Mouse (Mus musculus): Measurements from ENCODE around the gene Ythdf1. TPM values are rescaled to one million over a fixed set of nuclear protein-coding genes. Genes with fewer than 3 reads are reported as not detected.

Ythdf1 gene
- polyA plus RNA-seq, 1 experiment, result not detected

DNA sequence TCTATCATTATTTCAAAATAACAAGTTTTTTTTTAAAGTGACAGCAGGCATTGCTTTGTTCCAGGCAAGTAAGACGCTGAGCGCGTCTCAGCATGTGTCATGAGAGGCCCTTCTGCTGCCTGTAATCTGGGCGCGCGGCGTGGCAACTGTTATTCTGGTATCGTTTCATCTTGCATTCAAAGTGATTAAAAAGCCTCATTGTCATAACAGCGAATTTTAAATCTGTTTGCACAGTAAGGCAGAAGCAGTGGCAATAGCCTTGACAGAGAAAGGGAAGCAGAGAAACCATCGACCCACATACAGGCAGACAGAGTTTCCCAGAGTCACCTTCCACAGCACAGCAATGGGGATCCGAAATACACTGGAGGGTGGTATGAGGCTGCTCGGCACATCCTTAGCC, 59.2 kb downstream of the Ythdf1 start:
- WGBS, result 39% methylated on average over 12 of the region's 12 CpGs
- TF ChIP-seq CTCF (IDR thresholded peaks at IDR 0.05; ENCODE audit: insufficient read depth, low read depth, low read length), result no peak
- no peak for TF ChIP-seq POLR2A (IDR thresholded peaks at IDR 0.05; ENCODE audit: insufficient read depth, low read depth, low read length)

DNA sequence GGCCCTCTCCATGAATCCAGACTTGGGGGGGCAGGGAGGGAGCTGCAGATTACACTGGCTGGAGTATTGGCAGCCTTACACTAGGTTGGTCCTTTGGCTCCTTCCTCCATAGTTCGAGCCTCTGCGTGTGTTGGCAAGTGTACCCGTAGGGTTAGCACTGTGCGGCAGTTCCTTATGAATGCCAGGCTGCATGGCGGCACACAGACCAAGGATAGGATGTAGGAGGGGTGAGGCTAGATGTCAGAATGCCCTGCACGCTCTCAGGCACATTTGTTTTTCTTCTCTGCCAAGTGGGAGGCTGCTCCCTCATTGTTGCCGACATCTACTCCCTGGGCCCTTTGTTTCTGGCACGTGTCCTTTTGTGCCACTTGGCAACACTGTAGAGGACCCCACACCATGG, 63.6 kb downstream of the Ythdf1 start:
- TF ChIP-seq POLR2A (IDR thresholded peaks at IDR 0.05; ENCODE audit: insufficient read depth, low read depth, low read length) (no peak), CTCF (IDR thresholded peaks at IDR 0.05; ENCODE audit: insufficient read depth, low read depth, low read length) (no peak)
- Histone ChIP-seq H3K27ac (ENCODE audit: insufficient read depth, low read depth, low read length) (peak overlapping the region; percentile 98), H3K4me3 (ENCODE audit: insufficient read depth, low read depth, low read length) (no peak overlapping the region), H3K4me1 (ENCODE audit: control insufficient read depth, insufficient read depth, low read length) (peaks cover 32% of the 10 kb centered on the region)
- 25% methylated on average over 8 of the region's 8 CpGs for WGBS

More for the DNA sequence above, 59.2 kb downstream of the Ythdf1 start:
- Histone ChIP-seq H3K27ac (ENCODE audit: insufficient read depth, low read depth, low read length) (no peak overlapping the region), H3K4me1 (ENCODE audit: control insufficient read depth, insufficient read depth, low read length) (peaks cover 20% of the 10 kb centered on the region), H3K4me3 (ENCODE audit: insufficient read depth, low read depth, low read length) (no peak overlapping the region)

DNA sequence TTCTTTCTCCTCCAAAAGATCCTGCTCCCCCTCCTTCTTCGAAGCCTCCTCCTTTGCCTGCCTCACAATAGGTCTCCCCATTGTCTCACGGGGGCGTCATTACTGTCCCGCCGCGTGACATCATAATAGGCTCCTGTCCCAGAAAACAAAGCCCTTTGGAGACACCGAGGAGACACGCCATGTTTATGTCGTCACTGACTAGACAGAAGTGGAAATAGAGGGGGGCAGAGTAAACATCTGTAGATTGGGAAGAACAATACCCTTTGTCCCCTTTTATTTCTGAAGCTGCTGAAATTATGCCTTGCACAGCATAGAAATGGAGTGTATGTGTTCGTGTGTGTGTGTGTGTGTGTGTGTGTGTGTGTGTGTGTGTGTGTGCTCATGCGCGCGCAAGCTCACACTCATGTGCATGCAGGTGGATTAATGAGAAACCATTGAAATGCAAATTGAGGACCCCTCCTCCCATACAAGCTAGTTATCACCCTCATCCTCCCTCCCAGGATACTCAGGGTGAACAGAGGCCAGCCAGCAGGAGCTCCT, 65.7 kb downstream of the Ythdf1 start:
- 4% methylated on average over 13 of the region's 13 CpGs for WGBS
- TF ChIP-seq POLR2A (IDR thresholded peaks at IDR 0.05; ENCODE audit: insufficient read depth, low read depth, low read length) (no peak), CTCF (IDR thresholded peaks at IDR 0.05; ENCODE audit: insufficient read depth, low read depth, low read length) (no peak)
- Histone ChIP-seq H3K4me1 (ENCODE audit: control insufficient read depth, insufficient read depth, low read length) (peaks cover 33% of the 10 kb centered on the region), H3K4me3 (ENCODE audit: insufficient read depth, low read depth, low read length) (peak overlapping the region; percentile 29), H3K27ac (ENCODE audit: insufficient read depth, low read depth, low read length) (peak overlapping the region; percentile 98)

Other genes with a start within 250 kb of the Ythdf1 start
- 63.1 TPM in 1 of 2 replicates, not detected in the other for gene Dido1, start 210.9 kb downstream of the Ythdf1 start, polyA plus RNA-seq (2012; ENCODE audit: insufficient read depth, insufficient read length, low replicate concordance, missing spikeins)
- not detected in 2 replicates for gene Gid8, start 210.8 kb downstream of the Ythdf1 start, polyA plus RNA-seq (2012; ENCODE audit: insufficient read depth, insufficient read length, low replicate concordance, missing spikeins)
- gene Slc17a9, start 195.7 kb downstream of the Ythdf1 start, polyA plus RNA-seq (2012; ENCODE audit: insufficient read depth, insufficient read length, low replicate concordance, missing spikeins), result not detected in 2 replicates
- not detected in 2 replicates for gene Bhlhe23, start 144.0 kb downstream of the Ythdf1 start, polyA plus RNA-seq (2012; ENCODE audit: insufficient read depth, insufficient read length, low replicate concordance, missing spikeins)
- not detected in 2 replicates for gene Birc7, start 8.1 kb upstream of the Ythdf1 start, polyA plus RNA-seq (2012; ENCODE audit: insufficient read depth, insufficient read length, low replicate concordance, missing spikeins)
- not detected in 2 replicates for gene Nkain4, start 33.8 kb upstream of the Ythdf1 start, polyA plus RNA-seq (2012; ENCODE audit: insufficient read depth, insufficient read length, low replicate concordance, missing spikeins)
- not detected in 2 replicates for gene Arfgap1, start 46.3 kb upstream of the Ythdf1 start, polyA plus RNA-seq (2012; ENCODE audit: insufficient read depth, insufficient read length, low replicate concordance, missing spikeins)
- not detected in 2 replicates for gene Col20a1, start 65.6 kb upstream of the Ythdf1 start, polyA plus RNA-seq (2012; ENCODE audit: insufficient read depth, insufficient read length, low replicate concordance, missing spikeins)
- gene Chrna4, start 122.6 kb upstream of the Ythdf1 start, polyA plus RNA-seq (2012; ENCODE audit: insufficient read depth, insufficient read length, low replicate concordance, missing spikeins), result not detected in 2 replicates
- 209 TPM in 1 of 2 replicates, not detected in the other for gene Kcnq2, start 214.4 kb upstream of the Ythdf1 start, polyA plus RNA-seq (2012; ENCODE audit: insufficient read depth, insufficient read length, low replicate concordance, missing spikeins)
- 147 TPM in 1 of 2 replicates, not detected in the other for gene Eef1a2, start 236.1 kb upstream of the Ythdf1 start, polyA plus RNA-seq (2012; ENCODE audit: insufficient read depth, insufficient read length, low replicate concordance, missing spikeins)

Data from olfactory bulb, adult 2 months (tissue).